Mouse (Mus musculus): ENCODE measurements around the gene Gpr141.

Gpr141 gene

GRCm38 (mm10) chr13:19730826-19731225 is 93.2 kb downstream of the Gpr141 start:
- DNase-seq (ENCODE audit: low spot score): no peak

GRCm38 (mm10) chr13:19718954-19719353 is 105.1 kb downstream of the Gpr141 start:
- no peak for DNase-seq (ENCODE audit: low spot score)

GRCm38 (mm10) chr13:19717201-19717600 is 106.9 kb downstream of the Gpr141 start:
- no peak for DNase-seq (ENCODE audit: low spot score)

GRCm38 (mm10) chr13:19703806-19704205 is 120.3 kb downstream of the Gpr141 start:
- DNase-seq (ENCODE audit: low spot score): no peak

GRCm38 (mm10) chr13:19701443-19702078 is 122.5 kb downstream of the Gpr141 start:
- no peak for DNase-seq (ENCODE audit: low spot score)

DNA sequence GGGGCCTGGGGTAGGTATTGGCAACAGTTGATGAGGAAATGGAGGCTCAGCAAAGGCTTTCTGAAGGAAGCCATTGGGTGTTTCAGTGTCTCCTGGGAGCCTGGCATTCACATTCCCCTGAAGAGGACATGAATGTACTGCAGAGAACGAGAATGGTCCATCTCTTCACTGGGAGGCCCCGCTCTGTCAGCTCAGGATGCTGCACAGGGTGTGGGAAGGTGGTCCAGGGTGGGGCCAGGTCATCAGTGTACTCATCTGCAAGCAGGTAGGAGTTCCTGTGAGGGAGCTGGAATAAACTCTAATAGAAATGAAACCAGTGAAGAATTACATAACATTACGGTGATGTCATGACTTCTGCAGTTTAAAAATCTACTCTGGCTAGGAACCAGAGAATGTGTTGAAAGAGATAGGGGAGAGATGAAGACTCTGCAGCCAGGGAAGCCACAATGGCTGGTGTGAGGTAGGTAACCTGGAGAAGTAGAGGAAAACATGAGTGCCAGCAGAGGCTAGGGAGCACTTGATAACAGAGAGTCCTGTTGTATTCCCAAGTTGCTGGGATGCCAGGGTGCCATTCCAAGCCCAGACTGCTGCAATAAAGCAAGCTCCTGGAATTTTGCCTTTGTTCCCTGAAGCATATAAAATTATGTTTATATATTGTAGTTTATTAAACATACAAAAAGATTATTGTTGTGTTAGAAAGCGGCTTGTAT is 123.2 kb downstream of the Gpr141 start:
- DNase-seq (ENCODE audit: low spot score): no peak

All from yolk sac, embryonic 10.5 days (tissue).